Mouse (Mus musculus) CH12.LX (cell line): ENCODE data around the gene Lin28a. TPM values are rescaled to one million over a fixed set of nuclear protein-coding genes. Genes with fewer than 3 reads are reported as not detected.

Source experiments
- DNase-seq: peaks from one replicate; pipeline ENCODE4 v3.0.0-alpha.2; 2013; ENCODE audit errors: extremely low read depth
- H3K27ac ChIP-seq: 2 replicates; pipeline ENCODE4 v1.5.1; 2012; ENCODE audit warnings: low read depth, mild to moderate bottlenecking, control low read depth, moderate library complexity; ENCODE audit not compliant: insufficient read depth
- H3K27me3 ChIP-seq: replicated peaks from 2 replicates; pipeline ENCODE3; 2012; ENCODE audit warnings: inconsistent platforms
- H3K36me3 ChIP-seq, 2 experiments: replicated peaks in 1 of 2; 2 replicates each; pipeline versions ENCODE3 to v1.6.1; 2012; ENCODE audit warnings: inconsistent platforms in 1 of 2, low read length in 1 of 2, mild to moderate bottlenecking in 1 of 2, mixed read lengths in 1 of 2, moderate library complexity in 1 of 2; ENCODE audit not compliant: control insufficient read depth in 1 of 2, insufficient read depth in 1 of 2
- H3K4me1 ChIP-seq, 2 experiments: 2 replicates each; pipeline ENCODE4 v1.6.1; 2012; ENCODE audit warnings: inconsistent platforms in 1 of 2, moderate library complexity in 1 of 2; ENCODE audit not compliant: insufficient read depth in 2 of 2, control insufficient read depth in 1 of 2
- H3K4me2 ChIP-seq: 2 replicates; pipeline ENCODE4 v1.6.1; 2012; ENCODE audit warnings: low read depth, mild to moderate bottlenecking, control low read depth; ENCODE audit not compliant: poor library complexity, insufficient read depth, severe bottlenecking
- H3K4me3 ChIP-seq, 3 experiments: fragments of 150-350 bp in 1 of 3; sonication (generic) in 1 of 3; replicated peaks in 1 of 3; 2 replicates each; pipeline versions ENCODE3 to v1.5.1; 2011 to 2012; ENCODE audit warnings: low read depth in 2 of 3, low read length in 2 of 3, mild to moderate bottlenecking in 2 of 3, moderate library complexity in 2 of 3, control low read depth in 1 of 3, improper control_type of control experiment in 1 of 3, inconsistent platforms in 1 of 3, mixed read lengths in 1 of 3; ENCODE audit not compliant: poor library complexity in 1 of 3
- H3K79me2 ChIP-seq: replicated peaks from 2 replicates; pipeline ENCODE4 v1.6.1; 2012; ENCODE audit warnings: mild to moderate bottlenecking, moderate library complexity; ENCODE audit not compliant: control insufficient read depth, poor library complexity, insufficient read depth, severe bottlenecking; ENCODE audit errors: extremely low read depth
- H3K9ac ChIP-seq: 2 replicates; pipeline ENCODE4 v1.6.1; 2012; ENCODE audit warnings: low read depth, mild to moderate bottlenecking, control low read depth, moderate library complexity; ENCODE audit not compliant: insufficient read depth
- H3K9me3 ChIP-seq: replicated peaks from 2 replicates; pipeline ENCODE3; 2012; ENCODE audit warnings: low read length, inconsistent platforms, mixed read lengths
- ELF1 ChIP-seq: IDR thresholded peaks from 2 replicates; pipeline ENCODE4 v1.6.1; 2014; ENCODE audit warnings: low read depth, mild to moderate bottlenecking, inconsistent platforms, low read length, improper control_type of control experiment
- HCFC1 ChIP-seq: IDR thresholded peaks from 2 replicates; pipeline ENCODE4 v1.6.1; 2012; ENCODE audit warnings: low read depth, mild to moderate bottlenecking, inconsistent platforms, low read length, improper control_type of control experiment
- JUN ChIP-seq: IDR thresholded peaks from 2 replicates; pipeline ENCODE4 v1.6.1; 2011; ENCODE audit warnings: low read depth, mild to moderate bottlenecking, low read length, improper control_type of control experiment, moderate library complexity; ENCODE audit not compliant: insufficient read depth
- MAFK ChIP-seq: IDR thresholded peaks from 2 replicates; pipeline ENCODE4 v1.6.1; 2011; ENCODE audit warnings: low read length, improper control_type of control experiment; ENCODE audit not compliant: insufficient replicate concordance
- MAX ChIP-seq: IDR thresholded peaks from 2 replicates; pipeline ENCODE4 v1.6.1; 2011; ENCODE audit warnings: low read length, improper control_type of control experiment
- MAZ ChIP-seq: IDR thresholded peaks from 2 replicates; pipeline ENCODE4 v1.6.1; 2012; ENCODE audit warnings: low read depth, mild to moderate bottlenecking, inconsistent platforms, low read length, improper control_type of control experiment, moderate library complexity
- MXI1 ChIP-seq: IDR thresholded peaks from 2 replicates; pipeline ENCODE4 v1.6.1; 2011; ENCODE audit warnings: mild to moderate bottlenecking, low read depth, low read length, improper control_type of control experiment
- NELFE ChIP-seq: IDR thresholded peaks from 2 replicates; pipeline ENCODE4 v1.6.1; 2011; ENCODE audit warnings: low read depth, low read length, improper control_type of control experiment
- NRF1 ChIP-seq: IDR thresholded peaks from 2 replicates; pipeline ENCODE4 v1.6.1; 2014; ENCODE audit warnings: low read depth, mild to moderate bottlenecking, inconsistent platforms, low read length, improper control_type of control experiment, moderate library complexity
- SMC3 ChIP-seq: IDR thresholded peaks from 2 replicates; pipeline ENCODE4 v1.6.1; 2011; ENCODE audit warnings: low read depth, low read length, improper control_type of control experiment
- USF1 ChIP-seq: IDR thresholded peaks from 2 replicates; pipeline ENCODE4 v1.6.1; 2014; ENCODE audit warnings: low read depth, mild to moderate bottlenecking, inconsistent platforms, low read length, improper control_type of control experiment
- ZMIZ1 ChIP-seq: IDR thresholded peaks from 2 replicates; pipeline ENCODE4 v1.6.1; 2012; ENCODE audit warnings: low read depth, mild to moderate bottlenecking, inconsistent platforms, low read length, improper control_type of control experiment
- dilution Hi-C: fragments of 300-500 bp; cut with MboI; formaldehyde crosslinking; loops from 2 replicates; pipeline ENCODE4 v1.14.3; 2020; ENCODE audit warnings: low sequenced_read_pairs; ENCODE audit not compliant: extremely low pct_unique_long_range_greater_than_20kb, extremely low pct_ligation_motif_present
- in situ Hi-C: fragments of 300-500 bp; cut with MboI; formaldehyde crosslinking; loops from 3 replicates; pipeline ENCODE4 v1.14.3; 2019; ENCODE audit warnings: low sequenced_read_pairs, low pct_ligation_motif_present, low pct_unique_long_range_greater_than_20kb, mixed read lengths
- polyA plus RNA-seq: library from polyadenylated mRNA; unstranded; fragments of >175 nt; gene quantifications from 2 replicates; pipeline ENCODE4 v1.2.1, GENCODE M21; 2012; ENCODE audit warnings: low read depth; ENCODE audit not compliant: insufficient read length
- total RNA-seq, 2 experiments: library from RNA; depleted of rRNA; stranded (reverse); fragments of 300-350 nt in 1 of 2; fragments of >200 nt in 1 of 2; gene quantifications; 2 replicates each; pipeline ENCODE4 v1.2.3; 2012 to 2014

Gene Lin28a
- total and polyA plus RNA-seq, 3 experiments: 0.08 TPM; not detected in 2

DNA sequence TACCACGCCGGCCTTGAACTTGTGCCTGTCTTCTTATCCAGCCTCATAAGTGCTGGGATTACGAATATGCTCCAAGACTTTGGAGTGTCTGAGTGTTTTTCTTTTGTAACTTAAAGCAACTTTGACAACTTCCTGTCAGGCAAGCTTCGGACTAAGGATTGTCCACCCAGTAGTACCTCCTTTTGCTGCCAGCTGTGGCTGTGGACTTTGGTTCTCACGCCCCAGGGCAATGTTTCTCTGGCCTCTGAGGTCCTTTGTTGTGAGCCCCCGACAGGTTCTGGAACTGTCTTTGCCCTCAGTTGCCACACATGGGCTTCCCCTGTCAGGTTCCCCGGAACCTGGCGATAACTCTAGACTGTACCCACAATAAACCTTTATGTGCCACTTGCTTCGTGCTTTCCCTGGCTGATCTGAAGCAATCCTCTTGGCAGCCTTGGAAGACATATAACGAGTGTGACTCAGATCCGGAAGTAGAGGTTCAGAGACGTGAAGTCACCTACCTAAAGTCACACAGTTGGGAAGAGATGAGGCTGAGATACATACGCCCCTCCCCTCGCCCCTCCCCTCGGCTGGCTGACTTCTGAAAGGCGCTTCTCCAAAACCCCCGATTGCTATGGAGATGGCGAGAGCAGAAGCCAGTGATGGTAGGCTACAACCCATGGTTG lies 42.7 kb upstream of the Lin28a start:
- no peaks in the 10 kb centered on the region for H3K79me2 ChIP-seq
- no peak overlapping the region for H3K27ac ChIP-seq

DNA sequence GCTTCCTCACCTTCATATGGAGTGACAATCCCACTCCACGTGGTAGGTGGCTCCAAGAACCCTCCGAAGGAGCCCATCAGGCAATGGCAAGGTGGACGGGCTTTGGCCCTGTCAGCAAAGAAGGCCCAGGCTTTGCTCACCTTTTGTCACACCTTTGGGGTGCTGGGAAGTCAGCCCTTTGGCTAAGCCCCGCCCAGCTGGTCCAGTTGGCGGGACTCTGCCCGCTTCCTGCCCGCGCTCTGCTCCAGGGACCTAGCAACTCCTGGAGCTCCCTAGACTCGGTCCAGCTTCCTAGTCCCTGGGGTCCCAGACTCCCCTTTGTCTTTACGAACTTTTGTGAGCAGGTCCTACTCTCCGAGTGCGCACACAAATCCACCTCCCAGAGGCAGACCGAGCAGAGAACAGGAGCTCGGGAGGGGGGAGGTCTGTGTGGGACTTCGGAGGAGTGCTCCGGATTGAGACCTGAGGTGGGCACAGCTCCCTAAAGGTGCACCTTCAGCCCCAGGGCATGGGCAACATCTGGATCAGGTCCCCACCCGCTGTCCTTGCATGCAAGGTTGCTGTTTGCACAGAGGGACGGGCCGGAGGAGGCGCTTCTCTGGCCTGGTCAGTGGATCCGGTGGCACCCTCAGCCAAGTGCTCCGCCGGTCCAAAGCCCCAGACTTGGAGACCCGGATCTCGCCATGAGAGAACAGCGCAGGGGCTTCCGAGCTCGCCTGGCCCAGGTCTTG lies 41.7 kb upstream of the Lin28a start, which contains the start of gene Crybg2:
Gene Crybg2, plus strand, starts transcription at position 681 of the 731 bp plus-strand sequence.
- no peaks in the 10 kb centered on the region for H3K79me2 ChIP-seq
- no peak within 1 kb of the TSS for H3K4me3 ChIP-seq
- no peak within 1 kb of the TSS for H3K27ac ChIP-seq
- no peak within 1 kb of the TSS for H3K9ac ChIP-seq
- dilution Hi-C loops (no loop called here), in situ Hi-C loops (no loop called here)
- H3K9me3 ChIP-seq: no peaks in the 10 kb centered on the region
- no peak for DNase-seq
- no peak for TF ChIP-seq HCFC1
- TF ChIP-seq USF1: no peak
- no peak for TF ChIP-seq MAFK
- no peak for TF ChIP-seq JUN
- TF ChIP-seq MXI1: no peak
- TF ChIP-seq ELF1: no peak
- H3K4me2 ChIP-seq: no peak within 1 kb of the TSS
- H3K4me1 ChIP-seq: peaks cover 8 to 24% of the 10 kb centered on the region in 2 experiments; a peak in 2 of 4 replicates
- no peaks in the 10 kb centered on the region for H3K36me3 ChIP-seq
- H3K27me3 ChIP-seq: no peaks in the 10 kb centered on the region

More for the DNA sequence above, 42.7 kb upstream of the Lin28a start:
- DNase-seq: no peak
- Histone ChIP-seq H3K36me3 (no peaks in the 10 kb centered on the region), H3K9me3 (no peaks in the 10 kb centered on the region), H3K4me2 (no peak overlapping the region), H3K9ac (no peak overlapping the region), H3K4me3 (no peak overlapping the region), H3K4me1 (peaks cover 8 to 24% of the 10 kb centered on the region in 2 experiments; a peak in 2 of 4 replicates), H3K27me3 (no peaks in the 10 kb centered on the region)
- TF ChIP-seq ZMIZ1 (no peak), NRF1 (no peak), MAX (no peak), SMC3 (no peak), MAZ (no peak), NELFE (no peak)
- dilution Hi-C loops (no loop called here), in situ Hi-C loops (no loop called here)
